Mouse (Mus musculus) liver, embryonic 14.5 days (tissue): ENCODE results near the gene Cmah. TPM values are rescaled to one million over a fixed set of nuclear protein-coding genes. Genes with fewer than 3 reads are reported as not detected.
A peak's percentile ranks its signal among the peaks of the same experiment; 100 is the strongest.

Experiments used
- ATAC-seq: fragments of 200-750 bp; cut with Nextera tagmentation; 2 replicates; pipeline ENCODE4 v1.8.0; 2017; ENCODE audit warnings: moderate number of reproducible peaks, mild to moderate bottlenecking, moderate library complexity; ENCODE audit not compliant: insufficient read depth
- DNase-seq, 3 experiments: peaks; one replicate each; pipeline ENCODE4 v3.0.0-alpha.2; 2012 to 2013; ENCODE audit warnings: low read depth in 3 of 3, low spot score in 3 of 3
- H3K27ac ChIP-seq: fragments of 300-500 bp; sonication (generic); 2 replicates; pipeline ENCODE4 v1.5.1; 2014; ENCODE audit warnings: moderate library complexity, mild to moderate bottlenecking, control low read depth, inconsistent platforms
- H3K27me3 ChIP-seq: fragments of 300-500 bp; sonication (generic); 2 replicates; pipeline ENCODE4 v1.6.1; 2014; ENCODE audit warnings: mild to moderate bottlenecking, low read length, moderate library complexity; ENCODE audit not compliant: control insufficient read depth, insufficient read depth
- H3K36me3 ChIP-seq: fragments of 300-500 bp; sonication (generic); replicated peaks from 2 replicates; pipeline ENCODE4 v1.6.1; 2014; ENCODE audit warnings: low read depth; ENCODE audit not compliant: control insufficient read depth, insufficient read depth
- H3K4me1 ChIP-seq, 2 experiments: fragments of 200-500 bp in 1 of 2; fragments of 300-500 bp in 1 of 2; sonication (generic) in 1 of 2; replicated peaks; 2 replicates each; pipeline ENCODE4 v1.6.1; 2012 to 2014; ENCODE audit warnings: antibody characterized with exemption in 1 of 2, inconsistent platforms in 1 of 2, low read length in 1 of 2; ENCODE audit not compliant: control insufficient read depth in 2 of 2, insufficient read depth in 2 of 2
- H3K4me2 ChIP-seq: fragments of 300-500 bp; sonication (generic); 2 replicates; pipeline ENCODE4 v1.6.1; 2014; ENCODE audit warnings: low read depth, mild to moderate bottlenecking, control low read depth, moderate library complexity
- H3K4me3 ChIP-seq, 2 experiments: fragments of 200-500 bp in 1 of 2; fragments of 300-500 bp in 1 of 2; sonication (generic) in 1 of 2; 2 replicates each; pipeline ENCODE4 v1.5.1; 2012 to 2014; ENCODE audit warnings: low read depth in 2 of 2, low read length in 2 of 2, mild to moderate bottlenecking in 2 of 2, control low read depth in 1 of 2, inconsistent platforms in 1 of 2, moderate library complexity in 1 of 2; ENCODE audit not compliant: insufficient read depth in 1 of 2
- H3K9ac ChIP-seq: fragments of 300-500 bp; sonication (generic); replicated peaks from 2 replicates; pipeline ENCODE4 v1.6.1; 2014; ENCODE audit warnings: mild to moderate bottlenecking, control low read depth, moderate library complexity
- H3K9me3 ChIP-seq: fragments of 300-500 bp; sonication (generic); 2 replicates; pipeline ENCODE4 v1.6.1; 2016; ENCODE audit warnings: low read length, mixed read lengths; ENCODE audit not compliant: control insufficient read depth
- CTCF ChIP-seq: IDR thresholded peaks from 2 replicates; pipeline ENCODE4 v1.5.1; 2016; ENCODE audit warnings: antibody characterized with exemption, low read depth, control low read depth
- EP300 ChIP-seq: IDR thresholded peaks from 2 replicates; pipeline ENCODE4 v1.6.1; 2016; ENCODE audit warnings: antibody characterized with exemption, low read depth
- WGBS: fragments of 180-500 bp; shearing (Covaris S2); extraction: QIAGEN DNeasy Blood & Tissue Kit; methylation state at CpG from one replicate; pipeline ENCODE4 v1.1.7; 2014; ENCODE audit not compliant: insufficient replicate concordance; 5-methylcytosine and 5-hydroxymethylcytosine counted together
- polyA plus RNA-seq, 2 experiments: library from polyadenylated mRNA; depleted of rRNA in 1 of 2; stranded (reverse) in 1 of 2; unstranded in 1 of 2; fragments of >200 nt; fragmentation: Nextera tagmentation in 1 of 2; extraction: Ambion mirVana in 1 of 2; gene quantifications; 2 replicates each; pipeline versions ENCODE4 v1.2.1 to v1.2.3; 2012 to 2014

Gene Cmah
- polyA plus RNA-seq, 2 experiments, result 0.42 to 0.46 TPM

- ATAC-seq, result no peak
- DNase-seq, result no peak
- Histone ChIP-seq H3K4me3 (no peak overlapping the region), H3K9me3 (no peaks in the 10 kb centered on the region), H3K9ac (no peak overlapping the region), H3K36me3 (no peaks in the 10 kb centered on the region), H3K27me3 (no peaks in the 10 kb centered on the region), H3K4me1 (no peaks in the 10 kb centered on the region; a peak in 1 of 4 replicates), H3K27ac (no peak overlapping the region), H3K4me2 (no peak overlapping the region)
- WGBS, result 69% methylated on average over 3 of the region's 3 CpGs
- no peak for TF ChIP-seq CTCF
- TF ChIP-seq EP300, result no peak
Observed at GRCm38 (mm10) chr13:24383885-24384284, 56.7 kb downstream of the Cmah start.

- Histone ChIP-seq H3K27me3 (no peaks in the 10 kb centered on the region), H3K4me1 (peaks cover 0 to 10% of the 10 kb centered on the region in 2 experiments; a peak in 3 of 4 replicates), H3K9ac (no peak overlapping the region), H3K4me3 (no peak overlapping the region), H3K9me3 (no peaks in the 10 kb centered on the region), H3K27ac (no peak overlapping the region), H3K4me2 (no peak overlapping the region), H3K36me3 (no peaks in the 10 kb centered on the region)
- WGBS, result 50% methylated on average over 5 of the region's 5 CpGs
- TF ChIP-seq CTCF (no peak), EP300 (no peak)
- ATAC-seq (no peak), DNase-seq (no peak)
Observed at GRCm38 (mm10) chr13:24391892-24392291, 64.7 kb downstream of the Cmah start.

- peaks cover 0 to 10% of the 10 kb centered on the region in 2 experiments; a peak in 3 of 4 replicates for H3K4me1 ChIP-seq
- DNase-seq, result no peak
- H3K9ac ChIP-seq, result no peak overlapping the region
- H3K27me3 ChIP-seq, result no peaks in the 10 kb centered on the region
- ATAC-seq, result no peak
- 28% methylated on average over 4 of the region's 4 CpGs for WGBS
- no peak overlapping the region for H3K4me2 ChIP-seq
- no peak overlapping the region for H3K4me3 ChIP-seq
- no peaks in the 10 kb centered on the region for H3K9me3 ChIP-seq
- TF ChIP-seq EP300 (no peak), CTCF (no peak)
- H3K36me3 ChIP-seq, result no peaks in the 10 kb centered on the region
- H3K27ac ChIP-seq, result no peak overlapping the region
Observed at GRCm38 (mm10) chr13:24392655-24393054, 65.5 kb downstream of the Cmah start.

- WGBS, result 10% methylated on average over 4 of the region's 4 CpGs
- H3K9ac ChIP-seq, result no peak overlapping the region
- TF ChIP-seq CTCF, result no peak
- TF ChIP-seq EP300, result no peak
- H3K4me3 ChIP-seq, result no peak overlapping the region
- H3K9me3 ChIP-seq, result no peaks in the 10 kb centered on the region
- H3K27me3 ChIP-seq, result no peaks in the 10 kb centered on the region
- DNase-seq (no peak), ATAC-seq (peak; percentile 45; the same call in 1 of the 2 replicates)
- H3K4me1 ChIP-seq, result peaks cover 0 to 10% of the 10 kb centered on the region in 2 experiments; a peak in 3 of 4 replicates
- H3K4me2 ChIP-seq, result no peak overlapping the region
- H3K27ac ChIP-seq, result no peak overlapping the region
- no peaks in the 10 kb centered on the region for H3K36me3 ChIP-seq
Observed at GRCm38 (mm10) chr13:24393055-24393454, 65.9 kb downstream of the Cmah start.

GRCm38 (mm10) chr13:24395815-24396214 lies 68.6 kb downstream of the Cmah start:
- no peak overlapping the region for H3K4me2 ChIP-seq
- no peak for ATAC-seq
- H3K36me3 ChIP-seq, result no peaks in the 10 kb centered on the region
- H3K27ac ChIP-seq, result no peak overlapping the region
- no peak overlapping the region for H3K4me3 ChIP-seq
- H3K4me1 ChIP-seq, result peaks cover 0 to 10% of the 10 kb centered on the region in 2 experiments; a peak in 3 of 4 replicates
- H3K9me3 ChIP-seq, result no peaks in the 10 kb centered on the region
- H3K9ac ChIP-seq, result no peak overlapping the region
- TF ChIP-seq CTCF (no peak), EP300 (no peak)
- no peaks in the 10 kb centered on the region for H3K27me3 ChIP-seq
- DNase-seq, result no peak
- 52% methylated on average over 4 of the region's 4 CpGs for WGBS
